Mouse (Mus musculus): ENCODE results near the gene Trim69.

Trim69 gene

GRCm38 (mm10) chr2:122160680-122161079 lies at the start of gene Trim69:
Trim69 (plus strand) TSS chr2:122160700.
- DNase-seq (ENCODE audit: low spot score) = peak; percentile 57

GRCm38 (mm10) chr2:122116888-122117287 lies 43.6 kb upstream of the Trim69 start:
- no peak for DNase-seq (ENCODE audit: low spot score)

GRCm38 (mm10) chr2:122117961-122118958 lies 42.2 kb upstream of the Trim69 start, which contains the start of gene Spg11:
Spg11 (minus strand) TSS chr2:122118386.
- peak; percentile 91 for DNase-seq (ENCODE audit: low spot score)

GRCm38 (mm10) chr2:122125680-122126572 lies 34.6 kb upstream of the Trim69 start:
- no peak for DNase-seq (ENCODE audit: low spot score)

- no peak for DNase-seq (ENCODE audit: low spot score)
These were observed 33.6 kb upstream of the Trim69 start for GRCm38 (mm10) chr2:122126765-122127347.

GRCm38 (mm10) chr2:122127635-122128034 lies 32.9 kb upstream of the Trim69 start:
- DNase-seq (ENCODE audit: low spot score) = no peak

GRCm38 (mm10) chr2:122132078-122132477 lies 28.4 kb upstream of the Trim69 start:
- no peak for DNase-seq (ENCODE audit: low spot score)

GRCm38 (mm10) chr2:122132618-122133017 lies 27.9 kb upstream of the Trim69 start:
- DNase-seq (ENCODE audit: low spot score) = no peak

- no peak for DNase-seq (ENCODE audit: low spot score)
These were observed 22.5 kb upstream of the Trim69 start for GRCm38 (mm10) chr2:122137839-122138465.

- no peak for DNase-seq (ENCODE audit: low spot score)
These were observed 19.7 kb upstream of the Trim69 start for GRCm38 (mm10) chr2:122140815-122141214.

GRCm38 (mm10) chr2:122141332-122141967 lies 19.1 kb upstream of the Trim69 start:
- DNase-seq (ENCODE audit: low spot score) = no peak

- DNase-seq (ENCODE audit: low spot score) = no peak
These were observed 17.4 kb upstream of the Trim69 start for GRCm38 (mm10) chr2:122143111-122143510.

- no peak for DNase-seq (ENCODE audit: low spot score)
These were observed 14.7 kb upstream of the Trim69 start for GRCm38 (mm10) chr2:122145756-122146155.

GRCm38 (mm10) chr2:122146687-122147086 lies 13.8 kb upstream of the Trim69 start:
- DNase-seq (ENCODE audit: low spot score) = no peak

- peak; percentile 79 for DNase-seq (ENCODE audit: low spot score)
These were observed 12.8 kb upstream of the Trim69 start, which contains the start of gene B2m for GRCm38 (mm10) chr2:122147508-122148241. B2m (plus strand) TSS chr2:122147686.

GRCm38 (mm10) chr2:122148242-122148917 lies 12.1 kb upstream of the Trim69 start:
- no peak for DNase-seq (ENCODE audit: low spot score)

GRCm38 (mm10) chr2:122149316-122149715 lies 11.2 kb upstream of the Trim69 start:
- DNase-seq (ENCODE audit: low spot score) = no peak

GRCm38 (mm10) chr2:122149716-122150115 lies 10.8 kb upstream of the Trim69 start:
- DNase-seq (ENCODE audit: low spot score) = no peak

- no peak for DNase-seq (ENCODE audit: low spot score)
These were observed 9.3 kb upstream of the Trim69 start for GRCm38 (mm10) chr2:122151221-122151620.

GRCm38 (mm10) chr2:122152850-122153249 lies 7.7 kb upstream of the Trim69 start:
- DNase-seq (ENCODE audit: low spot score) = no peak
